Mouse (Mus musculus): ENCODE data around the gene Il33. TPM values are rescaled to one million over a fixed set of nuclear protein-coding genes. Genes with fewer than 3 reads are reported as not detected.

Il33 gene
- total RNA-seq (2017), result not detected in 2 replicates

DNA sequence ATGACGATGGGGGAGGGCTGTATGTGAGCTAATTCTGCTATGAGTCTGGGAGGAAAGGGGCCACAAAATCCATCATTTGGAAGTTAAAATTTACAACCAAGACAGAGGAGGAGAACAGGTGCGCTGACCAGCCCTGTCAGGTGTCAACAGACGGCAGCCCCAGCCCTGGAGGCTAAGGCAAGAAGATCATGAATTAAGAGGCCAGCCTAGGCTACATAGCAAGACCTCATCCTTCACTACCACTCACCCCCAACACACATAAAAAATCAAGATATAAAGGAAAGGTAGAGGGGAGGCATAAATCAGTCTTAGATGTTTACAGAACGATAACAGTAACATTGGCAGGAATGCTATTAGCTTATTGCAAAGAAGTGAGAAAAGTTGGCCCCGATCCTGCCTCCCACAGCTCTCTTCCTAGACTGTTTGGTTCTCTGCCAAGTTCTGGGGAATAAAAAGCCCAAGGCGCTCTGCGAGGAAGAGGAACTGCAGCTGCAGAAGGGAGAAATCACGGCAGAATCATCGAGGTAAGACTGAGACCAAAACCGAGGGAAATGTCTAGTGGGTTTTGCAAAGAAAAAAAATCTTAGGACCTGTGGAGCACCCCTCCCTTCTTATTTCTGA lies at the start of gene Il33:
Gene Il33 (plus strand): TSS at position 477 of the 621 bp plus-strand sequence.
- ATAC-seq (ENCODE audit: extremely low read depth, insufficient number of reproducible peaks, low FRiP score, poor library complexity, severe bottlenecking), result no peak

DNA sequence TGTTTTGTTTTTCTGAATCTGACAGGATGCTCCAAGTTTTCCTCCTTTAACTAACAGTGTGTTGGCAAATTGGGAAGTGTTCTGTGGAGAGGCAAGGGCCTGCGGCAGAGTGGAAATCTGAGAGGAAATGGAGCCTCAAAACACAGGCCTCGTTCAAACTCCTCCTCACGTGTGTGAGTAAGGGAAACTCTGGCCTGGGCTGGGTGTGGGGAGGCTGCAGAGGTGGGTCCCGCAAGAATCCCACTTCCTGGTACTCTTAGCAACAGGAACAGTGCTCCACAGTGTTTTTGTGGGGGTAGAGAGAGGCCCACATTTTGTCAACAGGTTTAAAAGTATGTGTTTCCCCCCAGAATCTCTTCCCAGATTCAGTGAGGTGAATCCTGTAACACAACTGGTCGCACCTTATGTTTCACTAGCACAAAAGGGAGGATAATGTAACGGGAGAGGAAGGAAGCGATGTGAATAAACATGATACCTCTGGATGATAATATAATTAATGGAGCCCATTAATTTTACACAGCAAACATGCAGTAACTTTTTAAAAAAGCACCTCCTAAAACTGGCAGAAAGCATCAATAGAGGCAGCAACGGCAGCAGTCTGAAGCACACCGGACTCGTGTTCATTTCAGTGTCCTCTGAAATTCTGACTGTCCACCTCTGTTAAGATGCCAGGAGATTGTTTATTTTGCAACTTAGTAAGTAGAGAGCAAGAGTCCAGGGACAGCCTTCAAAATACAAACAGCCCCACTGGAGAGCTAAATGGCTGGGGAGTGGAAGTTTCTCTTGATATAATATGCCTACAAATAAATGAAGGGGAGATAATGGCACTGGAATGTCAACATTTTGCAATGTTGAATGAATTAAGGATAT lies 47.3 kb upstream of the Il33 start:
- no peak for ATAC-seq (ENCODE audit: extremely low read depth, insufficient number of reproducible peaks, low FRiP score, poor library complexity, severe bottlenecking)

DNA sequence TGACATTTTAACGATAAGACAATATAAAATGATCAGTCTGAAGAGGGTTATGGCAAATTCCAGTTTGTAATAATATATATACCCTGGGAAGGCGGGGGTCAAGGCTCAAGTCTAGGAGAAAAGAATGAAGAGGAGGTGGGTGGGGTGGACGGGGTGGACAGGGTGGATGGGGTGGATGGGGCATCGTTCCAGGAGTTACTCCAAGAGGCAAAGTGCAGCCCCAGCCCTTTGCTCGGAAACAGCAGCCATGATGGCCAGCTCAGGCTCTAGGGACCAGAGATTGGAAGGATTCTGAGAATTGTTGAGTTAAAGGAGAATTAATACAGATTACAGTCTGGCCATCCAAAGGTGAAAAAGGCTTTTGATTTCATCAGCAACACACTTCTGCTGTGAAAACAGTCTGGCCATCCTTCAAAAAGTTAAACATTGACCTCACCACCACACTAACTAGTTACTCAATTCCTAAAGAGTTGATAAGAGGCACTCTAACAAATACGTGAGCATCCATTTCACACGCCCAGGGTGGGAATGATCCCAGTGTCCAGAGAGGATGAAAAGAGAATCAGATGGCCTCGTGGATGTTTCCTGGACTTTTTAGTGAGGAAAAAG lies 45.9 kb upstream of the Il33 start:
- ATAC-seq (ENCODE audit: extremely low read depth, insufficient number of reproducible peaks, low FRiP score, poor library complexity, severe bottlenecking), result no peak

DNA sequence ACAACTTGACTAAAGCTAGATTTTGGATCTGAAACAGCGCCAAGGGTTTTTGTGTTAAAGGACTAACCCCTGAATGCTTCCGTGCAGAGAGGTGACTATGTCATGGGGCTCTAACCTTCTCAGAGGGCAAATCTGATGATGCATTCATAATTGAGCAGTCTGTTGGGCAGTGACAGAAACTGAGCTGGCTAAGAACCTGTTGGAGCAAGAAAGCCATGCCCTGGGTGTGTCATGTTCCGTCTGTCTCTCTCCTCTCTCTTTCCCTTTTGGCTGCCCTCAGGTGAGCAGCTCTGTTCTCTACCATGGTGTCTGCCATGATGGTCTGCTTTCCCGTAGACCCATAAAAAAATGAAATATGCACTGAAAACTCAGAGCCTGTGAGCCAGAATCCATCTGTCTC lies 44.0 kb upstream of the Il33 start:
- ATAC-seq (ENCODE audit: extremely low read depth, insufficient number of reproducible peaks, low FRiP score, poor library complexity, severe bottlenecking), result no peak

DNA sequence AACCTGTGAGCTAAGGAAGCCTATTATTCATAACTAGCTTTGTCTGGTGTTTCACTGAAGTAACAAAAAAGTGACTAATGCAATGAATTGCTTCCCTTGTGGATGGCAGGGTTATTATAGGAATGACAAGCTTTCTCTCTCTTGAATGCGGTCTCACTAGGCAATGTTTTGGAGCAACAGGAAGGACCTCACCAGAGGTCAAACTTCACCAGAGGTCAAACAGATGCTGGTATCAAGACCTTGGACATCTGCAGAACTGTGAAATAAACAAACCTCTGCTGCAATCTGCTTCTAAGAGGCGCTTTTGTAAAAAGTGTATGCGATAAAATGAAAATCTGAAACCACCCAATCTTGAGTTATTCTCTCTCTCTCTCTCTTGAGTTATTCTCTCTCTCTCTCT lies 42.2 kb upstream of the Il33 start:
- no peak for ATAC-seq (ENCODE audit: extremely low read depth, insufficient number of reproducible peaks, low FRiP score, poor library complexity, severe bottlenecking)

DNA sequence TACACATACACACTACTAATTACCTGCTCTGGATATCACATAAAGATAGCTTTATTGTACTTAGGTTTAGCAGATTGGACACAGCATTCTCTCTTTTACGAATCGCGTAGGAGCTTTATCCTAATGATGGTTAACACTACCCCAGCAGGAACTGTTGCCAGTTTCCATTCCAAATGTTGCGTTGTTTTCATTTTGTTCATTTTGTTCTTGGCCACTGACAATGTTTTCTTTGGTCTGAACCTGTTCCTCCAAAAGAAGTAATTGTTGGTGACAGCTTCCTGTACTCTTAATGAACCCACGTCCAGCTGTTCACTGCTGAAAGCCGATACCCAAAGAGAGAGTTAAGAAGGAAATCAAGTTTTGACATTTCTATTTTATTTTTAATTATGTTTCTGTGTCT lies 39.4 kb upstream of the Il33 start:
- no peak for ATAC-seq (ENCODE audit: extremely low read depth, insufficient number of reproducible peaks, low FRiP score, poor library complexity, severe bottlenecking)

DNA sequence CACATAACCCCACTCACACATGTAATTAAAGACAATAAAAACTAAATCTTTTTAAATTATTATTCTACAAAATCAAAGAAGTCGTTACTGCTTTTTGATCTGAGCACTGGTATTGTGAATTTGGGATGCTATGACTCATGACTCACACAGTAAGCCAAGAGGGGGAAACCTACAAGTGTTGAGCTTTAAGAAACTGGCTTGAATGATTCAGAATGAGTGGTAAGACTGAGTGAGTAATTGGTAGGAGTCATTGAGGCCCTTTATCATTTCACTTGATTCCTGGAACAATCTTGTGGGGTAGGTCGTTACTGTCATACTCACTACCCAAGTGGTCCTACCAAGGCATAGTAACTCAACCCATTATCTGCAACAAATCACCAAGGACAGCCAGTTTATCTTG lies 37.4 kb upstream of the Il33 start:
- no peak for ATAC-seq (ENCODE audit: extremely low read depth, insufficient number of reproducible peaks, low FRiP score, poor library complexity, severe bottlenecking)

DNA sequence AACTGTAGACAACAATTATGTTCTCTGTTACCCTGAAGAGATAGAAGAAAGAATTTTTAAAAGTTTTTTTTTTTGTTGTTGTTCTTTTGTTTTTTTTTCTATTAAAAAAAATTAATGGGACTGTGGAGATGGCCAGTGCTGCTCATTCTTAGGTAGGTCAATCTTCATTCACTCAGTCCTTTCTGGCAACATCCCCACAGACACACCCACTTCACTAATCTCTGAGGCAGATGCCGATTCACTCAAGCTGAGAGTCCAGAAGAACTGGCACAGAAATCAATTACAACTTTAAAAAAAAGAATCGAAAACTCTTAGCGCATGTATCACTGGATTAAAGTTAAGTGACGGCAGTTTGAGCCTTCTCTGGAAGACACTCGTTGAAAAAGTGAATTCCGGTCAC lies 36.0 kb upstream of the Il33 start:
- ATAC-seq (ENCODE audit: extremely low read depth, insufficient number of reproducible peaks, low FRiP score, poor library complexity, severe bottlenecking), result no peak

DNA sequence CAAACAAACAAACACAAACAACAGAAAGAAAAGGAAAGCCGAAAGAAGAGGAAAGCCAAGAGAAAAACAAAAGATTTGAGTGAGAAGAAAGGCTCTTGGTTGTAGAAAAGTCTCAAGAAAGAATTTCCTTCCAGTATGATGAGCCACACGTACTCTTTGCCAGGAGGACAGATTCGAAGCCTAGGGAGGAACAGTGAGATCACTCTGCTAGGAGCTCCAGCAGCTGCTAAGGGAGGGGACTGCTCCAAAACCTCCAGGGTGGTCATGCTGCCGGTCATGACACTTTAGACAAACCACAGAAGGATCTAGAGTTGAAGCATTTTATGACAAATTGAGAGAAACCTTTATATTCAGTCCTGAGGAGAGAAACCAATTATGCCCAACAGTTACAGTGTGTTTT lies 32.9 kb upstream of the Il33 start:
- no peak for ATAC-seq (ENCODE audit: extremely low read depth, insufficient number of reproducible peaks, low FRiP score, poor library complexity, severe bottlenecking)

DNA sequence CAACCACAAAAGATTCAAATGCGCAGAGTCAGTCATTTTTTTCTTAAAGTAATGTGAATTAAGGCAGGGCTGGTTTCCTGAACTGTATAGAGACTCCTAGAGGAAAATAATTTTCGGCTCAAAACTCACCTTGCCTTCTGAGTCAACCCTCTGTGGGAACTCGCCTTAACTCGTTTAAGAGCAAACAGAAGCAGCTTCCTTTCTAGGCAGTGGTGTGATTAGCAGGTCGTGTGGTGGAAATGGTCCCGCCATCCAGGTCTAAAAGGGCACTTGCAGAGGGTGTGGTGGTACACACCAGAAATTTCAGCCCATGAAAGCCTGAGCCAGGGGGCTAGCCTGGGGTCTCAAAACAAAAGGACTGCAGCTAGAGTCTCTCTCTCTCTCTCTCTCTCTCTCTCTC lies 32.1 kb upstream of the Il33 start:
- ATAC-seq (ENCODE audit: extremely low read depth, insufficient number of reproducible peaks, low FRiP score, poor library complexity, severe bottlenecking), result no peak

DNA sequence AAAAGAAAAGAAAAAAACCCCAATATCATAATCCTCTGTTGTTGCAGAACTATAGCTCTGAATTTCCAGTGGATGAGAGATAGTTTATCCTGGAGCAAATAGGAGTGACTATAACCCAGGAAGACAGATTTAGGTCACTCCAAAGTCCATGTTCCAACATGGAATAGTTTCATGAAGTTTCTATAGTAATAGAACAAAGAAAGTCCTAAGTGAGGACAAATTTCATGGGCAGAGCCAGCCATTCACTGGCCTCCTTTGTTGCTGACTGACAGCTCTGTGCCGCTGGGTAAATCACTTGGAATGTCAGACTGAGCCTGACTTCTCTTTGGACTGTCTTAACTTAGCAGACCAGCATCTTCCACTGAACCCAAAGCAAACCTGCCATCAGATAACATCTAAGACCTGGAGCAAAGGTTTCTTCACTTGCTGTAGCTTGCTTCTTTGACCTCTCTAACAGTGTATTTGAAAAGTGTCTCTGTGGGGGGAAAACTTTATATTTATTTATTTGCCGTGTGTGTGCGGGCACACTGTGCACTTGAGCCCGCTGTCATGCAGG lies 31.1 kb upstream of the Il33 start:
- no peak for ATAC-seq (ENCODE audit: extremely low read depth, insufficient number of reproducible peaks, low FRiP score, poor library complexity, severe bottlenecking)

DNA sequence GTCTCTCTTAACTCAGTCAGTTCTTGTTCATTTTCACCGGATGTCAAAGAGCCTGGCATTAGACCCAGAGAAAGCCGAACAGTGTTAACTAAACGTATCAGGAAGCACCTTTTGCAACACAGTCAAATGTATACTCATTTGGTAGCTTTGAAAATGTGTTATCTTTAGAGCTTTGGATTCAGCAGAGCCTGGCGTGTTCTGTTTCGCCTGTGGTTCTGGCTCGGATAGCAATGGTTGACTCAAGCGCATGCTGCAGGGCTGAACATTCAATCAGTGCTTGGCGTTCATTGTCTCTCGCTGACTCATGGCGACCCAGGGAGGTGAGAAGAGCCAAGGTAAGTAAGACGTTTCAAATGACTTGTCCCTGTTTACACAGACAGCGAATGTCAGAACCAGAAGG lies 30.5 kb upstream of the Il33 start:
- ATAC-seq (ENCODE audit: extremely low read depth, insufficient number of reproducible peaks, low FRiP score, poor library complexity, severe bottlenecking), result no peak

DNA sequence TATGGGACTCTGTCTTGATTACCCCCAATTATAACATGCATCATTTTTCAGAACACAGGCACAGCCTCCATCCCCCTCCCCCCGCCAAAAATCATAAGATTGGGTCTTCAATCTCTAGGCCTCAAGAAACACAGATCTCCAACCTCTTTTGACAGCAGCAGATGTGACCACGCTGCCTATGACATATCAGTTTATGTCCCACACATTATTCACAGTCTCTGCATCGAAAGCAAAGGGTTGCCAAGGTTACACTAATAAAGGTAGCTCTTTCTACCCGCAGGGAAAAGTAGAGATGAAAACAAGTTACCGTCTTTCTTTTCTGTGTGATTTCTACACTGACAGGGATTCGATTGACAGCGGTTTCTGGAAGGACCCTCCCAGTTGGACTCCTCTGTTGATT lies 29.9 kb upstream of the Il33 start:
- no peak for ATAC-seq (ENCODE audit: extremely low read depth, insufficient number of reproducible peaks, low FRiP score, poor library complexity, severe bottlenecking)

DNA sequence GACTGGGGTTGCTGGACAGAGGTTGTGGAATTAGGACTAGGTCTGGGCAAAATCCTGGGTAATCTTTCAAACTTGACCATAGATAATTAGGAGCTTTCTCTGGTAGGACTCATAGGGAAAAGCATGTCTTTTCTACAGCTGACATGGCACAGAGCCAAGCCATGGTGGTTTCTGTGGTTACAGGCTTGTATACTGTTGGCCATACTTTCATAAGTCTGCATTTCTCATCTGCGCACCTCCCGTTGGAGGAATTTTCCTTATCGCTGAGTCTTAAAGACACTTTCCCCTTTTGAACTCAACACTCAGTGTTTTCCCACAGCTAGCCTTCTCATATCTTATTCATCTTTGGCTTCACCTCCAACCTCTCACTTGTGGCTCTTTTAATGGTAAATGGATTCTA lies 24.6 kb upstream of the Il33 start:
- no peak for ATAC-seq (ENCODE audit: extremely low read depth, insufficient number of reproducible peaks, low FRiP score, poor library complexity, severe bottlenecking)

DNA sequence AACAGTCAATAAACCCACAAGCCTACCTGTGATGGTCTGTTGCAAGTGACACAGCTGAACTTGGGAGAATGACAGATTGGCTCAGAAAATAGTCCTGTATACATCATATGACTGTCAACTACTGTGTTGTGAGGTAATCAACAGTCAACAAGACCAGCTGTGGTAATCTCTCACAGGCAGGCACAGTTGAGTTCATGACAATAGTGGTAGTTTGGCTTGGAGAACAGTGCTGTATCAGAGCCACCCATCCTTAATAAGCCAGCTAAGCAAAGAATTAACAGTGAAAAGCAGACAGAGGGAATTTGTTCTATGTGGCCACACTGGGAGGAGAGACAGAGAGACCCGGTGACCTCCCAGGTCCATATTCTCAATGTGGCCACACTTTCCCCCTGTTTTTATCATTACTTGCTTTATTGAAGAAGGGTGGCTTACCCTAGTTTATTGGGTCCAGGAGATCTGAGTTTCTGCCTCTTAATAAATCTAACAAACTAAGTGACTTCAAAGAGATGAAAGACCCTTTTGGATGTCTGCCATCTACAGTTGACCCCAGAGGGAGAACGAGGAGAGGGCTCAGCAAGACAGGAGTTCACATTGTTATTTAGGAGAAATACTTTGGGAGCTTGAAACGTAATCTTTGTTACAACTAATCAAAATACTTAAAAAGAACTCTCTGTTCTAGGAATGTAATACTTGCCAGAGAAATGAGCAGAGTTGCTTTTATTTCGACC lies 22.4 kb upstream of the Il33 start:
- no peak for ATAC-seq (ENCODE audit: extremely low read depth, insufficient number of reproducible peaks, low FRiP score, poor library complexity, severe bottlenecking)

DNA sequence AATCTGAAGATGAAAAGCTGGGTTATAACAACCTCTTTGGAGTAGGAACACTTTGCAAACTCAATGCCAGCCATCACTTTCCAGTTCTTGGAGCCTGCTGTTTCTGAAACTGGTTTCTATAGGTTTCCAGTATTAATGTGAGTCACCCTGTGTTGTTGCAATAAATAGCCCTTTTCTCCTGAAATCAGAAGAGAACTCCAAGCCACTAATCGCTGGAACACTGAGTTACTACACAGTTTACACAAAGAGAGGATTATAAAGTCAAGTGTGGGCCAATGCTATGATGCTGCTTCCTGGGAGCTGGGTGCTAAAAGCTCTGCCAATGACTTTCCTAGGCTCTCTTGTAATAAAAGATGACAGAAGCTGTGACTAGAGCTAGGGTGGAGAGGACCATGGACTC lies 19.0 kb upstream of the Il33 start:
- ATAC-seq (ENCODE audit: extremely low read depth, insufficient number of reproducible peaks, low FRiP score, poor library complexity, severe bottlenecking), result no peak

DNA sequence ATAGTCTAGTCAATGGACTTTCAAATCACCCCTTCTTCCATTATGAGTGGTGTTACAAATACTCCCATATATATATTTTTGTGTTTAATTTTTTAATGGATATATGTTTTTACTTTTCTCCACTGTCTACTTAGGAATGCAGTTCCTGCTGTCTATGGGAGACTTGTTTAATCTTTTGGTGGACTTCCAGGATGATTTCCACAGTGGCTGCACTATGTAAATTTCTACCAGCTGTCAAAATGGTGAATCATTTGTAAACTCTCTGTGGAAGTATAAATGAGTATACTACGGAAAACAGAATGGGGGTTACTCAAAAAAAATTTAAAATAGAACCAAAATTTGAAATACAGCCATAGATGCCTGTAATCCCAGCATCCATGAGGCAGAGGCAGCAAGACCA lies 15.7 kb upstream of the Il33 start:
- ATAC-seq (ENCODE audit: extremely low read depth, insufficient number of reproducible peaks, low FRiP score, poor library complexity, severe bottlenecking), result no peak

DNA sequence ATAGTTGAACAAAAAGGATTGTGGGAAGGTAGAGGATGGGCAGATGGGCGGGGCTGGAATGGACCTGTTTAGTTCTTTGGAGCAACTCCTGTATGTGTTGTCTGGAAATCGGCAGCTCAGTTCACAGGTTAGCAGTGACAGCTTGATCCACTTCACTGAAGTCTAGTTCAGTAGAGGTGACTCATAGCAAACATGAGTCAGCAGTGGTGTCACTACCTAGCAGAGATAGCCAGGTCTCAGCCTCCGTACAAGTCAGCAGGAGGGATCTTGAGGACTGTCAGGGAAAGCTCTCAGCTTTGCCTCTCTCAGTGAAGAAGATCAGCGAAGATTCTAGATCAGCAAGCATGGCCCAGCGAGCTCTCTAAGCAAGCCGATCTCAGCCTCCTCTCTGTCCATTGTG lies 13.0 kb upstream of the Il33 start:
- ATAC-seq (ENCODE audit: extremely low read depth, insufficient number of reproducible peaks, low FRiP score, poor library complexity, severe bottlenecking), result no peak

DNA sequence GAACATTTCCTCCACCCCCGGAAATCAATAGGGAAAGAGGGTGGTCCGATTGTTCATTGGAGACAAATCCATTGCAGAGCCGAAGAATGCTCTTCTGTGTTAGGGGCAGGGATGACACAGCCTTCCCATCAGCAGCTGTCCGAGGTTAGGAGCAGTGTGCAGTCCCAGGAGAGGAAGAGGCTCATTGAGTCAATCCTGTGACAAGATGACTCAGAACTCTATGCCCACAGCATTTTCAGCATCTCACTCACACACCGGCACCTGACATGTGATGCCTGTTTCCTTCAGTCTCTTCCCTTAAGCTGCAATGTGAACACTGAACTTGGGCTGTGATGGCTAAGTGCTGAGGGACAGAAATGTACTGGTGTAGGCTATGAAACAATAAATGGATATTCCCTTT lies 7.5 kb upstream of the Il33 start:
- no peak for ATAC-seq (ENCODE audit: extremely low read depth, insufficient number of reproducible peaks, low FRiP score, poor library complexity, severe bottlenecking)

All from neutrophil, adult 5-6 weeks (primary cell).